In the genomic region with DNA sequence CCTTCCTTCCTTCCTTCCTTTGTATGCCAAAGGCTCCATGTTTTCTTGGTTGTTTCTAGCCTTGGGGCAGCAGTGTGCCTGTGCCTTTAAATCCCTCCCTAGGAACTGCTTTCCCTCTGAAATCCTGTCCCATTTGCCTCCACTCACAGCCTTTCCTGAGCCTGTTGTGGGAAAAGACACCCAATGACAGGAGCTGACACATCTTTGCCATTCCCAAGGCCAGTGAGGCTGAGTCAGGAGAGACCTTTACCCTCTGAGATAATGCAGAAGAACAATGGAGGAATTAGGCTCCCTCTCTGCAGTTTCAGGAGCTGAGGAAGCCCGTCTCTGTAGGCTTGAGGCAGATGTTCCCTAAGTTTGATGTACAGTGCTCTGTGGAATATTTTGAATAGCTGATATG, we compare ENCODE assay signal across 18 mouse cellular contexts.
"Had no signal": no experiment of that assay in that cellular context is flagged by ENCODE, and none has a peak within 500 bp of the region (broad histone marks: within the 10 kb centered on the region; RNA-seq: fewer than 3 reads in every experiment).

No protein-coding gene starts in this region.

- H3K36me3 ChIP-seq: limb, embryonic 12.5 days; liver, embryonic 13.5 days; lung, embryonic 15.5 days; midbrain, embryonic 12.5 days; neural tube, embryonic 15.5 days had no signal

- H3K4me2 ChIP-seq: limb, embryonic 12.5 days; liver, embryonic 13.5 days; lung, embryonic 15.5 days; midbrain, embryonic 12.5 days; neural tube, embryonic 15.5 days had no signal

- H3K27ac ChIP-seq: limb, embryonic 12.5 days; liver, embryonic 13.5 days; lung, embryonic 15.5 days; macrophage; midbrain, embryonic 12.5 days; neural tube, embryonic 15.5 days had no signal

- H3K27me3 ChIP-seq: liver, embryonic 13.5 days; lung, embryonic 15.5 days; megakaryocyte, embryonic 14.5 days; midbrain, embryonic 12.5 days; neural tube, embryonic 15.5 days had no signal

- H3K9ac ChIP-seq: limb, embryonic 12.5 days; liver, embryonic 13.5 days; liver, postnatal 0 days; lung, embryonic 15.5 days; midbrain, embryonic 12.5 days; neural tube, embryonic 15.5 days had no signal

- H3K4me1 ChIP-seq: limb, embryonic 12.5 days; liver, embryonic 13.5 days; megakaryocyte, embryonic 14.5 days; neural tube, embryonic 15.5 days had no signal

- DNase-seq: kidney, adult 18-20 months; kidney, postnatal 14 days; layer of hippocampus, adult 9-11 months; layer of hippocampus, postnatal 36 days; liver; liver, embryonic 13.5 days; liver, postnatal 0 days; lung, postnatal 14 days; right cerebral cortex, adult 18-20 months; right cerebral cortex, postnatal 25 days; thymus, postnatal 36 days had no signal

- H3K9me3 ChIP-seq: limb, embryonic 12.5 days; liver, embryonic 13.5 days; lung, embryonic 15.5 days; midbrain, embryonic 12.5 days; neural tube, embryonic 15.5 days had no signal

- H3K4me3 ChIP-seq: limb, embryonic 12.5 days; liver, embryonic 13.5 days; lung, embryonic 15.5 days; megakaryocyte, embryonic 14.5 days; midbrain, embryonic 12.5 days; myocyte; neural tube, embryonic 15.5 days had no signal

- ATAC-seq: liver, postnatal 0 days had no signal
